Mouse (Mus musculus): ENCODE measurements at regions not wholly inside any gene's neighbourhood (a gene's known extent, or its start where the extent isn't known, plus 50 kb on each side); places are given as distances from the start of the nearest gene placed in this dataset.

DNA sequence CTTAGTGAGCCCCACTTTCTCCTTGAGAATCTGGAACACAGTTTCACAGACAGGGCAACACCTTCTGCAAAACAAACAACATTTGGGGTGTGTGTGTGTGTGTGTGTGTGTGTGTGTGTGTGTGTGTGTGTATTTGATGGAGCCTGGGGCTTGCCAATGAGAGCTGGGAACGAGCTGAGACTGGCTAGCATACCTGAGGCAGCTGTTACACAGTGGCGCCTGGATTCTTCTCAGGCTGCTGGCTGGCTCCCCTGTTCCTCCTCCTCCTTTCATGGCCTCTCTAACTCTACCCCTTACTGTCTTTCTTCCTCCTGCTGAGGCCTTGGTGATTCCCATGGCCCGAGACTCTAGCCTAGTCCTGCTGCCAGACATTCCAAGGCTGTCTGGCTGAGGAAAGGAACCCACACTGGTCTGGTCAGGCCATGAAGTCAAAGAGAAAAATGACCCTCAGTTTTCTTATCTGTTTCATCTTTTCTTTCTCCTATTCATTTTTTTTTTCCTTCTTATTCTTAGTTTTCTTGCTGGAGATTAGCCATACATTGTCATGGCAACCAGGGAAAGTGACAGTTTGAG lies 79.6 kb upstream of the Sem1 start:
- no peak for DNase-seq (ENCODE audit: low spot score in 2 of 2)

DNA sequence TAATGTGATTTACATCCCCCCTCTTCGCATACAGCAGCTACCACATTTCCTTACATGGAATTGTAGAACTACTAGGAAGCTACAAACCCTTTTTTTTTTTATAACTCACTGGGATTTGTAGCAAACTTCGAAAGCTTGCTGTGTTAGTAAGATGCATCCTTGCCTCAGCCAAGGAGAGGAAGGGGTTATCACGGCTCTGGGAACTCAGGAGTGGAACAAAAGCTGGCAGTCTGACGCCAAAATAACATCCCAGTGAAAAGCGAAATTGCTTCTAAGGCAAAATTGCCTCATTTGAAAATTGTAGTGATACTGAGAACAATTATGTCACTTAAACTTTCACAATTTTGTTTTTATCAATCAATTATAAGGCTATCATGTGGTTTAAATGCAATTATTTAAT lies 81.6 kb upstream of the Sem1 start:
- DNase-seq (ENCODE audit: low spot score in 2 of 2), result no peak

DNA sequence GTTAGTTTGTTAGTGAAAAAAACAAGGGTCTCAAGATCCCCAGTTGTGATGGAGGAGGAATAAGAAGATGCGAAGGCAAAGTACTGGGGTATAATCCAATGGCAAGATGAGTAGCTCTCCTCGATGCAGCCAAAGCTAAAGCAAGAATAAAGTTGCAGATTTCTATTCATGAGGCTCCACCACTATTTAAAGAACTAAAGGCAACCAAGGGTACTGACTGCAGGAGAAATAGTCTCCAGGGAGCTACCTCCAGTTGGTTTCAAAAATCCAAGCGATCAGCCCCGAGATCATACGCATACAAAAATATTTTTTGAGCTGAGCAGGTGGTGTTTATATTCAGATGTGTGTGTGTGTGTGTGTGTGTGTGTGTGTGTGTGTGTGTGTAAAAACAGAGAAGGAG lies 88.3 kb upstream of the Sem1 start:
- no peak for DNase-seq (ENCODE audit: low spot score in 2 of 2)

DNA sequence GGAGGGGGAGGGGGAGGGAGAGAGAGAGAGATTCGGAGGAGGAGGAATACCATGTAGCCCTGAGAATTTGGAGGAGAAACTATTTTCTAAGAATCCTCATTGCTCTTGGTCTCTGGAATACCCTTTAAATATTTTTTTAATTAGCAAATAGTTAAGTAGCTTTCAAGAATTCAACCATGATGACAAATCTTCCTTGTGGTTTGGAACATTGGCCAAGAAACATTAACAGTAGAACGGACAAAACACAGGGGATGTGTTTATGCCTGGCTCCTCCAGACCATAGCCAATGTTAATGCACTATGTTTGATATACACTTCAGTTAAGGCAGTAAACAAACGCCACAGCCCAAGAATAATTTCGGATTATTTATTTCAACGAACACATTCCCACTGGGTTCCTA lies 110.8 kb upstream of the Sem1 start:
- DNase-seq (ENCODE audit: low spot score in 2 of 2), result no peak

- DNase-seq (ENCODE audit: low spot score in 2 of 2), result no peak
These were observed 111.7 kb upstream of the Sem1 start for GRCm38 (mm10) chr6:6690188-6690587.

DNA sequence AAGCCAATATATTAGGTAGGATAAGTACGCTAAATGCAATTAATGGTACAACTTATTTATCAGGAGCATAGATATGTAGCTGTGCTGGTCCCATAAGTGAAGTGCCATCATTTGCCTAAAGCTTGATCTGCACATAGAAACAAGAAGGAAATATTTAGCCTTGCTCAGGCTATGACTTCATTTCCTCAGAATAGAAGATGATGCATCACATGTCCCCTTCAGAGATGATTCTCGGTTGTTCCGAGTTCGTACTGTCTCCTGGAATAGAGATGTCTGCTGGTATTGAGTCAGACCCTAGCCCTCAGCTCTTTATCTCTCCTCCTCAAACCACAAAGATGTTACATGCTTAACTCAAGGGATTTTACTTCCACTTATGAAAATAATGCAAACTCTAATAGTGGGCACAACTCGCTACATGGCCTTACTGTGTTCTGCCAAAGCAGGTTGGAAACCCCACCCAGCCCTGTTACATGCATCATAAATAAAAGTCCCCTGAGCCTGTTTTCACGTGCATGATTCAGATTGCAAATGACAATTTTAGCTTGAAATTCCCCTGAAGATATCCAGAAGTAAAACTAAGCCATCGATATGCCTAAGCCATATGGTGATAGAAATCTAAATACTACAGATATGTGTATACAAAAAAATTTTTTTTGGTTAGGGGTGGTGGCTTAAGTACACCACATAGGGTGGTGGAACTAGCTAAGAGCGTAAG lies 113.8 kb upstream of the Sem1 start:
- DNase-seq (ENCODE audit: low spot score in 2 of 2), result peak in 1 of 2 experiments; percentile 5

DNA sequence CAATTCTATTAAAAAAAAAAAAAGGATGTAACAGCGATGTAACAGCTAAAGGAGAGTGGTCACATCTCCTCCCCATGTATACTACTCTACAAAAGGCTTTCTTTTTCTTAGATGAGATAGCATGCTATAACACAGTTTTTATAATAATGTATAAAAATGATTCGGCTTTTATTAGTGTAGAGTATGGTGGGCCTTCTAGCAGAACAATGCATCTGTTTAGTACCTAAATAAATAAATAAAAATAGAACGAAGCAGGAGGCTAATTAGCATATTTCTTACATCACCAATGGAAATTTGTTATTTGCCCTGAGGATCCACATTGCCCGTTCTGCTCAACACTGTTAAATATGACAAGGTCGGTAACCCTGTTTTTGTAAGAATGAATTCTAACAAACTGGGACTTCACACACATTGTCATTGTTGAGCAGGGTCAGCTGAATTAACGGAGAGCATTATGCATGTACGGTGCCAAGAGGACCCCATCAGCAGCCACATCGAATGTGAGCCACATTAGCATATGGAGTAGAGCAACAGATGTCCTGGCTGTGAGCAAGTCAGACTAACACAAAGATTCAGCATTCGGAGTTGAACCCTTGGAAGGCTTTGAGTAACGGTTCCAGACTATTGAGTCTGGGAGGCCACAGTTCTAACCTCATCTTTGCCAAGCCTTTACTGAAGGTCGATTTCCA lies 117.4 kb upstream of the Sem1 start:
- no peak for DNase-seq (ENCODE audit: low spot score in 2 of 2)

DNA sequence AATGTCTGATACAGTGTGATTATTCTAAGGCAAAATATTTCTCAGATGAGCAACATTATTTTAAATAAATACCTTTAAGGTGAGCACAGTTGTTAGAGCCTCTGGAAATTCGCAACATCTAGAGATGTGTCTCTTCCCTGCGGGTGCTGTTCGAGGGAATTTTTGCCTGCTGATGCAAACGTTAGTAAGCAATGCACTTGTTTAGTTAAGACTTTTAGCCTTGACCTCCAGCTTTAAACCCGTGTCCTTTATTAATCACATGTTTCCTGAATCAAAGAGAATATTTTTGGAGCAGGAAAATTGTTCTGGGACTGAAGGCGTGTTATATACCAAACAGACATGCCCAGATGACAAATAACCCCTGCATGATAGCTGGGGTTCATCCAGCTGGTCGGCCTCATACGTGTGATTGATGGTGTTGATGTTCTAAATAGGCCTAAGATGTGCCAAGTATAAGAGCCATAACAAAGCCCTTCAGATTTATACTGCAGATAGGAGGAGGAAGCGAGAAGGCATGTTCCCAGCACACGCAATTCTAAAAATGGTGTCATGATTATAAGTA lies 119.0 kb upstream of the Sem1 start:
- no peak for DNase-seq (ENCODE audit: low spot score in 2 of 2)

DNA sequence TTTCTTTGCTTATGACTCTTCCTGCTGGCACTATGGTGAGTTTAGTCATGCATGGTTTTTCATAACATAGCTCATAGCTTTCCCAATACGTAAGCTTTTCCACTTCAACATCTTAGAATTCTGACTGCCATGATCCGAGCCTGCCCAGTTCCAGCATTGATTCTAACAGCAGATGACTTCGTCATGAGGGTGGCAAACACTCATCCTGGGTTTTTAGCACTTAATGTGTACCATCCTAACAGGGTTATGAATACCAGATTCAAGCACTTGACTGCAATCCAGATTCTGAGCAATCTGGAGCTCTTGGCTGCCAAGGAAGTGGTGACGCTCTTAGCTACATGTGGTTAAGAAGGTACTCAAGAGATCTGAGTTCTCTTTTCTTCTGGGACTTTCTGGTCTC lies 128.3 kb upstream of the Sem1 start:
- no peak for DNase-seq (ENCODE audit: low spot score in 2 of 2)

DNA sequence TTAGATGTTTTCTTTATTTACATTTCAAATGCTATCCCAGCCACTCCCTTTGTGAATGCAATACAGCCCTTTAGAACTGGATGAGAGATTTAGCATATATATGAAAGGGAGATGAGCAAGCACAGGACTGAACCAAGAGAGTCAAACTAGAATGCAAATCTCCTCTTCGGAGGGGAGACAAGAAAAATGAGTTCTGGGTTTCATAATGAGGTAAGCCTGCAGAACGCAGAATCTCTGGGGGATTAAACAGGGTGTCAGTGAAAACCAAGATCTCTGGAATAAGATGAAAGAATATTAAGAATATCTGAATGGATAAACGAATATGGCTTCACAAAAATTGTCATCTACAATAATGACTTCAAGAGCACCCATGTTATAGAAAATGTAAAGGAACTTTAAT lies 130.6 kb upstream of the Sem1 start:
- no peak for DNase-seq (ENCODE audit: low spot score in 2 of 2)

DNA sequence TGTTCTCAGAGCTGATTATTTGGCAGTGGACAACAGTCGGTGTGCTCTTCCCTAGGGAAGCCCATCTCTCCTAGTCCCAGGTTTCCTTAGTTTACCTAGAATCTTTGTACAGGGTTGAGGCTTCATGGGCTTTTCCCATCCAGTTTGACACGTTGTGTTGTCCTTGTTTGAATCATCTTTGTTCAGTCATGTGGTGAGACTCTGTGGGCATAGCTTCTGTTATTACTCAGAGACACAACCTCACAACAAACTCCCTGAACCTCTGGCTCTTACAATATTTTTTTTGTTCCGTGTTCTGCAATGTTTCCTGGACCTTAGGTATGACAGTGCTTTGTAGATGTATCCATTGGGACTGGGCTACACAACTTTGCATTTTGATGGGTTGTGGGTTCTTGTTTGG lies 132.9 kb upstream of the Dlx6 start:
- no peak for DNase-seq (ENCODE audit: low spot score in 2 of 2)

DNA sequence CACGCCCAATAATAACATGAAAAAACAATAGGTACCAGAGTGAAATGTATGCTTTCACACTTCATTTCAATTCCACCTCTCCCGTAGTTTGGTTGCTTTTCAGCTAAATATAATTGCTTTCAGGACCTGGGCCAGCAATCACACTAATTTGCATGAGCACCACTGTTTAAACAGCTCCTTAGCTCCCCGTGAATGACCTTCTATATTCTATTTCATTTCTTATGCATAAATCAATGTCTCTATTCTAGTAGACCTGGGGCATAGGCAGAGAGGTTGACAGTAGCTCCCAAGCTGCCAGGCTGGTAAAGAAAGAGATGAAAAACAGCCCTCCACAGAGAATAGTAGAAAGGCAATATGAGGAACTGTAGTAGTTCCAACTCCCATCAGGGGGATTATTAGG lies 117.7 kb upstream of the Dlx6 start:
- DNase-seq (ENCODE audit: low spot score in 2 of 2), result no peak

GRCm38 (mm10) chr6:6779157-6779556 lies 84.0 kb upstream of the Dlx6 start:
- no peak for DNase-seq (ENCODE audit: low spot score in 2 of 2)

DNA sequence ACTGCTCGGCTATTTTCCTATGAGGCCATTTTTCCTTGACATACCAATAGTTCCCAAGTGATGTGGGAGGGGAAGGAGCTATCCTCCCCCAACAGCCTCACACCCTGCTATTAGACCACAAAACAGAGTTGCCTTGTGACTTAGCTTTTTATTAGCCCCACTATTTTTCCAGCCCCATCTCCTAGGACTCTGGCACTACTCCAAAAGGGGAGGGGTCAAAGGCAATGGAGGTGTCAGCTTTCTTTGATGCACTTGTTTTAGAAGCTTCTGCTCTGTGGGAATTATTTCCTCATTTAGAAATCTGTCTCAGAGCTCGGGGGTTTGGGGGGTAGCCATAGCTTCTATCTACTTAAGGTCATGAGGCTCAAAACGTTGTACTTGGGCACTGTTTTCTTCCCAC lies 81.6 kb upstream of the Dlx6 start:
- DNase-seq (ENCODE audit: low spot score in 2 of 2), result no peak

DNA sequence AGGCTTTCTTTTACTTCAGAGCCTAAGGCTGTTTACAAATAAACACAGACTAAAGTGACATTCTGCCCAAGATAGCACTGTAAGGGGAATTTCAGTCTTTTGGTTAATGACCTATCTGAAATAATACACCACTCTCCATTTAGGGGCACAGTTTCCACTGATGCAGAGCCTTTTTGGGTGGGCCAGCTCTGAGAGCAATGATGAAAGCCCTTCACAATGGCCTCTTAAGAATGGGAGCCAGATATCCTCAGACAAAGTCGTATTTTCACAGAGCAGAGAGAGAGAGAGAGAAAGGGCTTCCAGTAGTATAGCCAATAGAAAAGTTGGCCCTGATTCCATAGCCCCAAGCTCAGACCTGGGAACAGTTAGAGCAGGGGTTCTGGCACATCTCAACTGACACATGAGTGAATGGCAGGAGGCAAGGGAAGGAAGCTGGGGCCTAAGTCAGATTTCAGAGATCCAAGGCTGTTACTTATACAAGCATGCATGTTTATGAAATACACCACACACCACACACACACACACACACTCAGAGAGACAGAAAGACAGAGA lies 77.1 kb upstream of the Dlx6 start:
- no peak for DNase-seq (ENCODE audit: low spot score in 2 of 2)

DNA sequence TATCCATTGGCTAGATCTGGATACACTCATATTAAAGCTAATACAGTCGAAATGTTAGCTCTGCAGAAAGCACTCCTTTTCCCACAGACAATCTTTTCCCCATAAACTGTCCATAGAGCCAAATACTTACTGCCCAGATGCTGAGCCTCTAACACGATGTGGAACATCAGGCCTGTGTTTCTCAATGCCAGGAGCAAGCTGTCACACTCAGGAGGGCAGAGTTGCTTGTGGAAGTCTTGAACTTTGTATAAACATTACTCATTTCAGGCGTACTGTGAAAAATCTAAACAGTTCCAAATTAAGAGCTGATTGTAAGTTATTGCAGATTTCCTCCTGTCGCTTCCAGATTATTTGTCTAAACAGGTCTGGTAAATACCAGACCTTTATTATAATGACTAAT lies 75.6 kb upstream of the Dlx6 start:
- no peak for DNase-seq (ENCODE audit: low spot score in 2 of 2)

DNA sequence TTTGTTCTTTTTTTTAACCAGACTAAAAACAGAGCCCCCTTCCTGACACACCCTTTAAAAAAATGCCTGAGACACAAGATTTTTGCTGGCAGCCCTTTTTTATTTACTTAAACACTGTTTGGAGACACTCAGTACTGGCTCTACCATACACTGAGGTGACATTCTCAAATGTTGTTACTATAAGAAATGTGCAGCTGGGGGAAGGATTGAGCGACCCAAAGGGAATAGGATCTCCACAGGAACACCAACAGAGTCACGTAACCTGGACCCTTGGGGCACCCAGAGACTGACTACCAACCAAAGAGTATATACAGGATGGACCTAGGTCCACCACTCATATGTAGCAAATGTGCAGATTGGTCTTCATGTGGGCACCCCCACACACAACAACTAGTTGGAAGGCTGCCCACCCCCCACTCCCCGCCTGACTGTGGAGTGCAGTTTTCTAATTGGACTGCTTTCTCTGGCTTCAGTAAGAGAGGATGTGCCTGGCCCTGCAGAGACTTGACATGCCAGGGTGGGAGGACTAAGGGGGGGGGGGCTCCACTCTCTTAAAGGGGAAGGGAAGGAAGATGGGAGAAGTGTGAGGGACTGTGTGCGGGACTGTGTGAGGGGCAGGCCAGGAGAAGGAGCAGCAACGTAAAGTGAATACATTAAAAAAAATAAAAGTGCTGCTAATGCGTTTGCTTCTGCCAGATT lies 68.7 kb upstream of the Dlx6 start:
- DNase-seq (ENCODE audit: low spot score in 2 of 2), result no peak

- no peak for DNase-seq (ENCODE audit: low spot score in 2 of 2)
These were observed 62.8 kb upstream of the Dlx6 start for GRCm38 (mm10) chr6:6800377-6800776.

GRCm38 (mm10) chr6:6801563-6802259 lies 61.4 kb upstream of the Dlx6 start:
- no peak for DNase-seq (ENCODE audit: low spot score in 2 of 2)

All from left cerebral cortex, adult 9 months (tissue).